Mouse (Mus musculus) midbrain, embryonic 16.5 days (tissue): Measurements from ENCODE around the gene Nek4. TPM values are rescaled to one million over a fixed set of nuclear protein-coding genes. Genes with fewer than 3 reads are reported as not detected.

Experiments
- ATAC-seq: fragments of 200-750 bp; cut with Nextera tagmentation; 2 replicates; pipeline ENCODE4 v1.8.0; 2017; ENCODE audit warnings: moderate TSS enrichment
- H3K27ac ChIP-seq: fragments of 300-500 bp; sonication (generic); 2 replicates; pipeline ENCODE4 v1.5.1; 2014; ENCODE audit warnings: mild to moderate bottlenecking, low read length, mixed read lengths
- H3K27me3 ChIP-seq: fragments of 300-500 bp; sonication (generic); 2 replicates; pipeline ENCODE4 v1.6.1; 2014; ENCODE audit warnings: low read depth, low read length, mixed read lengths; ENCODE audit not compliant: control insufficient read depth, insufficient read depth
- H3K36me3 ChIP-seq: fragments of 300-500 bp; sonication (generic); 2 replicates; pipeline ENCODE4 v1.6.1; 2014; ENCODE audit warnings: mild to moderate bottlenecking, low read length, moderate library complexity, mixed read lengths; ENCODE audit not compliant: control insufficient read depth, insufficient read depth
- H3K4me1 ChIP-seq: fragments of 300-500 bp; sonication (generic); 2 replicates; pipeline ENCODE4 v1.6.1; 2014; ENCODE audit warnings: mild to moderate bottlenecking, low read length, mixed read lengths; ENCODE audit not compliant: control insufficient read depth, insufficient read depth
- H3K4me2 ChIP-seq: fragments of 300-500 bp; sonication (generic); 2 replicates; pipeline ENCODE4 v1.6.1; 2014; ENCODE audit warnings: mild to moderate bottlenecking, low read length, mixed read lengths
- H3K4me3 ChIP-seq: fragments of 300-500 bp; sonication (generic); 2 replicates; pipeline ENCODE4 v1.5.1; 2014; ENCODE audit warnings: low read depth, mild to moderate bottlenecking, low read length, moderate library complexity, mixed read lengths
- H3K9ac ChIP-seq: fragments of 300-500 bp; sonication (generic); 2 replicates; pipeline ENCODE4 v1.6.1; 2014; ENCODE audit warnings: low read depth, low read length, mixed read lengths
- H3K9me3 ChIP-seq: fragments of 300-500 bp; sonication (generic); replicated peaks from 2 replicates; pipeline ENCODE4 v1.6.1; 2014; ENCODE audit warnings: mild to moderate bottlenecking, low read length, mixed read lengths; ENCODE audit not compliant: control insufficient read depth, poor library complexity, severe bottlenecking
- WGBS: fragments of 180-500 bp; shearing (Covaris S2); extraction: QIAGEN DNeasy Blood & Tissue Kit; methylation state at CpG from one replicate; pipeline ENCODE4 v1.1.7; 2014; 5-methylcytosine and 5-hydroxymethylcytosine counted together
- polyA plus RNA-seq: library from polyadenylated mRNA; unstranded; fragments of >200 nt; fragmentation: Nextera tagmentation; extraction: Ambion mirVana; gene quantifications from 2 replicates; pipeline ENCODE4 v1.2.1, GENCODE M21; 2015

The Nek4 gene
- polyA plus RNA-seq, 1 experiment from 2014 or later = 18.5 TPM

DNA sequence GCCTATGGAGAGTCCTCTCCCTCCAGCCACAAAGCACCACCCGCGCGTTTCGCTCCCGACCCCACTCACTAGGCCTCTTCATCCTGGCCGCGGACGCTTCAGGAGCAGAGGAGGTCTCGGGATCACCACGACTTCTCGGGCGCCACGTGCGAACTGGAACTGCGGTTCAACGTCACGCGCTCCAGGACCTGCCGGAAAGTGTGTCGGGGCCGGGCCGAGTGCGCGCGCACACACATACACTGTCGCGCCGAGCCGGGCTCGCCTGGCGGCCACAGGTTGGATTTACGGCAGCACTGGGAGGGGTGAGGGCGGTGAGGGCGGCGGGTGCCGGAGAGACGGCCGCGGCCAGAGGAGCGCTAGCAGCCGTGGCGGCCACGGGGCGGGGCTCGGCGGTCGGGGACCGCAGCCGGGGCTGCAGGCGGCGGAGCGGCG is 67.7 kb downstream of the Nek4 start, which contains the start of the genes Pbrm1 and Gnl3:
TSS of gene Pbrm1 (plus strand) at position 279 of the 432 bp plus-strand sequence.
TSS of gene Gnl3 (minus strand) at position 293 of the 432 bp plus-strand sequence.
- Histone ChIP-seq H3K36me3 (peaks cover 15% of the 10 kb centered on the region), H3K4me2 (peak within 1 kb of the TSS; percentile 70), H3K9ac (peak within 1 kb of the TSS; percentile 85), H3K27ac (peak within 1 kb of the TSS; percentile 98), H3K9me3 (no peaks in the 10 kb centered on the region), H3K4me3 (peak within 1 kb of the TSS; percentile 84), H3K4me1 (peaks cover 29% of the 10 kb centered on the region), H3K27me3 (no peaks in the 10 kb centered on the region)
- ATAC-seq = peak; percentile 95
- under 1% methylated on average over 42 of the region's 53 CpGs for WGBS

DNA sequence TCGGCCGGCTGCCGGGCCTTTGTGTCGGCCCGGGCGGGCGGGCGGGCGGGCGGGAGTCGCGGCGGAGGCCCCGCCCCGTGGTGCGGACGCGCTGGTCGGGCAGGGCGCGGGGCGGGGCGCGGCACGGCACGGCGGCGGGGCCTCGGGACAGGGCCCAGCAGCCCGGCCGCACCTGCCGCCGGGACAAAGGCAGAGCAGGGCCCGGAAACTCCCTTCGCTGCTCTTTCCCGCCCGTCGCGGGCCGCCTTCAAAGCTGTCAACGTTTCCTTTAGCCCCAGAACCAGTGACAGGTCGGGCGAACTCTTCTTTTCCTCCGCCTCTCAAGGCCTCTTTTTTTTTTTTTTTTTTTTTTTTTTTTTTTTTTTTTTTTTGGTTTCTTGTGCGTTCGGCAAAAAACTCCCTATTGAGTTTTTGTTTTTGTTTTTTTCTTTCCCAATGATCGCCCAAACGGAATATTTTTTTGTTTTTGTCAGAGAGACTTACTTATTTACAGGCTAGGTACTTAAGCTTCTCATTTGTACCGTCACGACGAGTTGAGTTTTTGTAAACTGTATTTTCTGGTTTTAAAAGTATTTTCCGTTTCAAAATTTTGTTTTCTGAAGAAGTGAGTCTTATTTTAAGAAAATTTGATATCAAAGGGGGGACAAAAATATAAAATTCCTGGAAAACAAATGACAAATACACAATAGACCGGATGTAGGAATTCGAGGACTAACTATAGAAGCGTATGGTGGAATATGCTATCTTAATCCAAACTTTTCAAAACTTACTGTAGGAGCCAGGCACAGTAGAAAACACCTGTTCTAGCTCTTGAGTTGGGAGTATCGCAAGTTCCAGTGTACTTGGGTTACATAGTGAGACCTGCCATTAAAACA is 68.4 kb downstream of the Nek4 start:
- peaks cover 29% of the 10 kb centered on the region for H3K4me1 ChIP-seq
- H3K36me3 ChIP-seq = peaks cover 15% of the 10 kb centered on the region
- peak overlapping the region; percentile 58 for H3K4me2 ChIP-seq
- WGBS = 6% methylated on average over 29 of the region's 56 CpGs
- H3K27ac ChIP-seq = peak overlapping the region; percentile 98
- H3K4me3 ChIP-seq = peak overlapping the region; percentile 84
- no peaks in the 10 kb centered on the region for H3K27me3 ChIP-seq
- peak; percentile 92 for ATAC-seq
- peak overlapping the region; percentile 85 for H3K9ac ChIP-seq
- no peaks in the 10 kb centered on the region for H3K9me3 ChIP-seq

DNA sequence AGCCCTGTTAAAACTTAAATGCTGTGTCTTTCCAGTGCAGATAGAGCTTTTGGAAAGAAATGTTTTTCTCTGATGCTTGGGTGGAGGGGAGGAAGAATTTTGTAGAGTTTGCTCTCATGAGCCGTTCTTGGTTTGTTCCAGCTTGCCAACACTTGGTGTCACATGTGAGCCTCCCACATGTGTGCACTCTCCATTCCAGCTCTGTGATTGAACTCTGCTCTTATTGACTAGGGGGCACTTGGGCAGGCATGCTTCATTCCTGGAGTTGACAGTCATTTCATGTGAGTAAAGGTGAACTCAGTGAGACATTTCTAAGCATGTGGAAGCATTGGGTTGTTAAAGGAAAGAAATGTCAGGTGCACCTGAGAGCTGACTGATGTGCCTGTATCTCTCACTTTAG is 71.4 kb downstream of the Nek4 start:
- H3K27ac ChIP-seq = no peak overlapping the region
- no peak overlapping the region for H3K9ac ChIP-seq
- 38% methylated on average over 1 of the region's 1 CpGs for WGBS
- no peak overlapping the region for H3K4me3 ChIP-seq
- H3K9me3 ChIP-seq = no peaks in the 10 kb centered on the region
- H3K36me3 ChIP-seq = peaks cover 18% of the 10 kb centered on the region
- ATAC-seq = no peak
- no peaks in the 10 kb centered on the region for H3K27me3 ChIP-seq
- no peak overlapping the region for H3K4me2 ChIP-seq
- peaks cover 23% of the 10 kb centered on the region for H3K4me1 ChIP-seq

DNA sequence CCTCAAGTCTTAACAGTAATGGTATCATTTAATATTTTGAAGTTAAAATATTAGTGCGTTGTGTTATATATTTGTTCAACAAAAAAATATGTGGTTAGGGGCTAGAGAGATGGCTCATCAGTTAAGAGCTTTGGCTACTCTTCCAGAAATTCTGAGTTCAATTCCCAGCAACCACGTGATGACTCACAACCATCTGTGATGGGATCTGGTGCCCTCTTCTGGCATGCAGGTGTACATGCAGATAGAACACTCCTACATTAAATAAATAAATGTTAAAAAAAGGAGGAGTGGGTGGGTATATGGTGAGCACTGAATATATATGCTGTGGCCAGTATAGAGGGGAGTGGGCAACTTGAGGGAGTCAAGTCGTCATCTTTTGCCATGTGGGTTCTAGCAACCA is 74.6 kb downstream of the Nek4 start:
- ATAC-seq = no peak
- Histone ChIP-seq H3K27me3 (no peaks in the 10 kb centered on the region), H3K9ac (no peak overlapping the region), H3K4me3 (no peak overlapping the region), H3K36me3 (peaks cover 27% of the 10 kb centered on the region), H3K9me3 (no peaks in the 10 kb centered on the region), H3K27ac (no peak overlapping the region), H3K4me1 (peaks cover 6% of the 10 kb centered on the region; the same call in 1 of the 2 replicates), H3K4me2 (no peak overlapping the region)
- WGBS = 77% methylated on average over 3 of the region's 3 CpGs

Other genes starting within 250 kb of the Nek4 start
- gene Sfmbt1, start 236.5 kb upstream of the Nek4 start, polyA plus RNA-seq = 17.4 and 21.7 TPM in 2 replicates
- gene Tmem110, start 125.8 kb upstream of the Nek4 start, polyA plus RNA-seq = 22.3 and 22.9 TPM in 2 replicates
- 0.51 and 0.68 TPM in 2 replicates for gene Mustn1, start 72.2 kb upstream of the Nek4 start, polyA plus RNA-seq
- gene Itih4, start 64.9 kb upstream of the Nek4 start, polyA plus RNA-seq = not detected in 2 replicates
- 1.1 and 2.6 TPM in 2 replicates for gene Itih3, start 27.6 kb upstream of the Nek4 start, polyA plus RNA-seq
- not detected in 2 replicates for gene Itih1, start 8.1 kb upstream of the Nek4 start, polyA plus RNA-seq
- 60.5 and 63.9 TPM in 2 replicates for gene Glt8d1, start 50.0 kb downstream of the Nek4 start, polyA plus RNA-seq
- 329 and 337 TPM in 2 replicates for gene Spcs1, start 50.3 kb downstream of the Nek4 start, polyA plus RNA-seq
- gene Pbrm1, start 67.8 kb downstream of the Nek4 start, polyA plus RNA-seq = 118 and 128 TPM in 2 replicates
- 46.4 and 49.3 TPM in 2 replicates for gene Gnl3, start 67.8 kb downstream of the Nek4 start, polyA plus RNA-seq
- gene Smim4, start 177.6 kb downstream of the Nek4 start, polyA plus RNA-seq = 38.4 and 57.0 TPM in 2 replicates
- gene Nt5dc2, start 179.7 kb downstream of the Nek4 start, polyA plus RNA-seq = 170 and 199 TPM in 2 replicates
- gene Stab1, start 217.3 kb downstream of the Nek4 start, polyA plus RNA-seq = 11.2 and 15.4 TPM in 2 replicates